Mouse (Mus musculus) embryonic fibroblast, embryonic 13.5 days (primary cell): Measurements from ENCODE around the gene Cryzl2. TPM values are rescaled to one million over a fixed set of nuclear protein-coding genes. Genes with fewer than 3 reads are reported as not detected.

Source experiments
- H3K27ac ChIP-seq: 2 replicates; pipeline ENCODE4 v1.5.1; 2012; ENCODE audit warnings: low read length, control low read depth, inconsistent platforms; ENCODE audit not compliant: insufficient read depth
- H3K4me1 ChIP-seq: 2 replicates; pipeline ENCODE4 v1.6.1; 2011; ENCODE audit warnings: low read length; ENCODE audit not compliant: control insufficient read depth, insufficient read depth
- H3K4me3 ChIP-seq: 2 replicates; pipeline ENCODE4 v1.5.1; 2011; ENCODE audit warnings: mild to moderate bottlenecking, control low read depth, low read length; ENCODE audit not compliant: insufficient read depth
- CTCF ChIP-seq: IDR thresholded peaks from 2 replicates; pipeline ENCODE4 v1.5.1; 2011; ENCODE audit warnings: mild to moderate bottlenecking, control low read depth, low read length, moderate library complexity, borderline replicate concordance; ENCODE audit not compliant: insufficient read depth
- POLR2A ChIP-seq: IDR thresholded peaks from 2 replicates; pipeline ENCODE4 v1.6.1; 2011; ENCODE audit warnings: low read depth, mild to moderate bottlenecking, control low read depth, low read length, moderate library complexity
- polyA plus RNA-seq: library from polyadenylated mRNA; stranded (reverse); fragments of >200 nt; gene quantifications from 2 replicates; pipeline ENCODE4 v1.2.4, GENCODE M21; 2011; ENCODE audit warnings: low read depth; ENCODE audit not compliant: missing spikeins, insufficient read length

Cryzl2 gene
- polyA plus RNA-seq, 1 experiment: 7.6 TPM

DNA sequence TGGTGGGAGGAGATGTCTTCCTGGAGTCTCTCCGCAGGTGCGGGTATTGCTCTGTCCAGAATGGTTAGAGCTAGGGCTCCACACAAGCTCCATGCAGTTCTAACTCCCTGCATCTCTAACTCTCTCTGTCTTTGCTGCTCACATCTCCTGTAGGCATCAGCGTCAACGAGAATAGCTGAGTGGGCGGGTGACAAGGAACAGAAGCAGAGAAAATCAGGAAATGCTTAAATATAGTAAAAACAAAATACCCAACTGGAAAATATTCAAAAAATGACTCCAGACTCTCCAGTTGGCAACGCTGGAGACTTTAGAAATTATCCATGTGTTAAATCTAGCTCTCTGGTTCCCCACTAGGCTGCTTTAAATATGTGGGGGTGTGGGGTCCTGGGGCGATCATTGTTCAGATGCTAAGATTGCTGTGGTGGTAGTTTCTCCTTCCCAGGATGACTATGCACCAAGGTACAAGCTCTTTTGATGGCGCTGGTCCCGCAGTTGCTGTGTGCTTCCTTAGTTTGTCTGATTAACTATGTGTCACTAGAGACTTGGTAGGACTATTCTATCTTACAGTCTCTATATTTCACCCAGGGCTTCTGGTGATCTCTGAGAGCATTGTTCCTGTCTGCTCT is 12.5 kb downstream of the Cryzl2 start:
- TF ChIP-seq POLR2A (no peak), CTCF (no peak)
- Histone ChIP-seq H3K4me1 (no peaks in the 10 kb centered on the region), H3K27ac (no peak overlapping the region), H3K4me3 (no peak overlapping the region)

DNA sequence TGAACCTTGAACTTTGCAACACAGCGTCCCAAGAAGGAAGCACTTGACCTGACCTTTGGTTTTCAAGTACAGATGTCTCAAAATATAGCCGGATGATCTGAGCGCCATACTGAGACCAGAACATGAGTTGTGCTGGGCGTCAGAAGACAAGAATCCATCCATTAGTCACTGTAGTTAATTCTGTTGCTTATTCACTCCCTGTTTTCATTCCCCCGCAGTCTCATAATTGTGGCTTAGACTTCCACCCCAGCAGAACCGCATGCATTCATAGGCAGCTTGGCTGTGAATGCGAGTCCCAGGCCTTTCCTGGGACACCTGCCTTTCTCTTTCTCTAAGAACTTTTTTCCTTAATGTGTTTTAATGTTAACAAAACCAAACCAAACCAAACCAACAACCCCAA is 14.3 kb downstream of the Cryzl2 start:
- Histone ChIP-seq H3K4me1 (no peaks in the 10 kb centered on the region; the same call in 1 of the 2 replicates), H3K4me3 (no peak overlapping the region), H3K27ac (no peak overlapping the region)
- TF ChIP-seq POLR2A (no peak), CTCF (no peak)

DNA sequence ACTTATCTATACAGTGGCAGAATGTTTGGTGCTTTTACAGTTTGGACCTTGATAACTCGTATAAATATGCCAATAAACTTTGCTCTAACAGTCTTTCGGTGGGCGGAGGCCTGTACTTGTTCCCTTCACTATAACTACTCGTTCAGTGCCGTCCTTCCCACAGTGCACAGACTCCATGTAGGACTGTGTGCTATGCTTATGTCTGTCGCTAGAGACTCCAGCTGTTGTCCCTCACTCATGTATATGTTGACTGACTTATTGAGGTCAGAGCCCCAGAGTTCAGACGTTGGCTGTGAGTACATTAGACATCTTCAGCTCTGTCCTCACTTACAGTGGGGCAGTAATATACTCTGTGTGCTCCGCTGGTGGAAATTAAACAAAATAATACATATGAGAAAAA is 16.5 kb downstream of the Cryzl2 start:
- TF ChIP-seq CTCF (no peak), POLR2A (no peak)
- Histone ChIP-seq H3K4me1 (no peaks in the 10 kb centered on the region; the same call in 1 of the 2 replicates), H3K4me3 (no peak overlapping the region), H3K27ac (no peak overlapping the region)

DNA sequence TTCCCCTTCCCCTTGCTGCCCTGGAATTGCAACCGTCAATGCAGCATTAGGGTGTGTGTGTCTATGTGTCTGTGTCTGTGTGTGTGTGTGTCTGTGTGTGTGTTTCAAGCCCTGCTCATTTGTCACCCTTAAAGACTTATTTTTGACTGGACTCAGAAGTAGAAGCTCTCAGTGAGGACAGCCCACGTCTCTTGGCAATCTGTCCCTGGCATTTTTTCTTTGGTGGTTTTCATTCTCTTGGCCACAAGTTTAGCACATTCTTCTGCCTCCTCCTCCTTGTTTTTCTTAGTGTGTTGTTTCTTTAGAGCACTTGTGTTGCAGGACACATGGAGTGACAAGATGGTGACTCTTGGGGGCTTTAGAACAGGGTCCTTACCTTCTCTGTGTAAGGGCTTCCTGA is 17.9 kb downstream of the Cryzl2 start:
- Histone ChIP-seq H3K4me1 (peaks cover 3% of the 10 kb centered on the region; the same call in 1 of the 2 replicates), H3K27ac (no peak overlapping the region), H3K4me3 (no peak overlapping the region)
- no peak for TF ChIP-seq CTCF
- no peak for TF ChIP-seq POLR2A

DNA sequence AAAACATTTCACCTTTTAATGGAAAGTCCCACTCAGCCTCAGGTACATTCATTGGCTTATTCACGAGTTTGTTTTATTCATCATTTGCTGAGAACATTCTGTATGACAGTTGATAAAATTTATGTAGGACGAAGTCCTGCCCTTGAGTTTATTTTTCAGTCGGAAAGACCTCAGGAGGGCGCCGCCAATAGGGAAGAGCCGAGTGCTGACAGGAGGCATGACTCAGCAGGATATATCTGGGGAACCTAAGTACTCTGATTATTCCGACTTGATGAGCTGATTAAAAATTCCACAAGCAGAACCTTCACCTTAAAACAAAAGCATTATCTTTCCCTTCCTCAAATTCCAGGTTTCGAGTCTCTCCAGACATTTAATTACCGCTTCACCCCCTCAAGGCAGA is 21.7 kb downstream of the Cryzl2 start:
- TF ChIP-seq CTCF (no peak), POLR2A (no peak)

DNA sequence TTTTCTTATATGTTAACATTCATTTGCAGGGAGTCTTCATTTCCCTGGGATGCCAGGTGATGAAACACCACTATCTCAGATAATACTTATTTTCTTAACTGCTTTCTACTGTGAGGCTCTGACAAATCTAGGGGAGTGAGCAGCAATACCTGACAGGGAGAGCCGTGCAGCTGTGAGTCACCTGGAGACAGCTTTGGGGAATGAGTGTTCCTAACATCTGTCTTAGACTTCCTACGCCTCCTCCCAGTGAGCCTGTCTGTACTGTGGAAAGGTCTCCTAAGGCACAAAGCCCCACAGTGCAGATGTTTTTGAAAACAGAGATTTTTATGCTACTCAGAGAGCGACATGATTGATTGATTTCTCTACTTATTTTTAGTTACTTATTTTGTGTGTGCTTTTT is 22.5 kb downstream of the Cryzl2 start:
- H3K4me1 ChIP-seq: peaks cover 6% of the 10 kb centered on the region
- no peak overlapping the region for H3K4me3 ChIP-seq
- TF ChIP-seq POLR2A (no peak), CTCF (no peak)
- H3K27ac ChIP-seq: no peak overlapping the region

More for the DNA sequence above, 21.7 kb downstream of the Cryzl2 start:
- Histone ChIP-seq H3K27ac (no peak overlapping the region), H3K4me1 (peaks cover 6% of the 10 kb centered on the region), H3K4me3 (no peak overlapping the region)

DNA sequence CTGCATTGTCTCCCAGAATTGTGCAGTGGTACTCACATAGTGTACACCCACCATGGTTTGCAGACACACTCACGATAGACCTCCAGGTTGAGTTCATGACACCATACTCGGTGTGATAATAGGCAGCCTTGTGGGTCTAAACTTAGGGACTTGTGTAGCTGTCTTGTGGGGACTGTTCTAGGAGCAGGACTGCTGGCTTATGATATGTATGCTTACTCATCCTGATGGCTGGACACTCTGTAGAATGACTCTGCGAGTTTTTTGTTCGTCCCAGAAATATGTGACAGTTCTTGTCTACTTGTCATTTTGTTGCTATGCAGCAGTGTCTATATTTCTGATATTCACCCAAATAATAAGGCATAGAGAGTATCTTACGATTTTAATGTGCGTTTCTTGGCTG is 23.3 kb downstream of the Cryzl2 start:
- no peak overlapping the region for H3K4me3 ChIP-seq
- TF ChIP-seq POLR2A: no peak
- no peak for TF ChIP-seq CTCF
- H3K4me1 ChIP-seq: peaks cover 6% of the 10 kb centered on the region
- H3K27ac ChIP-seq: no peak overlapping the region

DNA sequence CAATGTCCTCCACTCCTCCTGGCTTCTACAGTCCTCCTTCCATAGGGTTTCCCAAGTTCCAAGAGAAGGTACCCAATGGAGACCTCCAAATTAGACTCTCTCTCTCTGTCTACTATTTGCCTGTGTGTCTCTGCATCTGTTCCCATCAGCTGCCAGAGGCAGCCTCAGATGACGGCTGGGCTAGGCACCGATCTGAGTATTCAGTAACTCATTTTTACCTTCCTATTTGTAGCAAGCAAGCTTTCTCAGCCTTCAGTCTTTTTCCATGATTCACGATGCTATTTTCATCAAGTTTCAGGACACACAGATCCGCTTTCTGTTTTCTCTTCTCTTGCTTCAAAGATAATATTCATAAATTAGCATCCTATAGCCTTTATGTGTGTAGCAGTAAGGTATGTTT is 25.8 kb downstream of the Cryzl2 start:
- no peak overlapping the region for H3K27ac ChIP-seq
- peaks cover 6% of the 10 kb centered on the region for H3K4me1 ChIP-seq
- H3K4me3 ChIP-seq: no peak overlapping the region
- TF ChIP-seq CTCF (no peak), POLR2A (no peak)

DNA sequence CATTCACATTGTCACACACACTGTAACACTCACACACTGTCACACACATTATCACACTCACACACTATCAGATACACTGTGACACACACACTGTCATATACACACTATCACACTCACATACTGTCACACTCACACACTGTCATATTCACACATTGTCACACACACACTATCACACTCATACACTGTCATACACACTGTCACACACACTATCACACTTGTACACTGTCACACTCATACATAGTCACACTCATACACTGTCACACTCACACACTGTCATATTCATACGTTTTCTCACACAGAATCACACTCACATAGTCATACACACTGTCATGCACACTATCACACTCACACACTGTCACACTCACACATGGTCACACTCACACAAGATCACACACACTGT is 42.3 kb downstream of the Cryzl2 start:
- Histone ChIP-seq H3K27ac (no peak overlapping the region), H3K4me1 (no peaks in the 10 kb centered on the region), H3K4me3 (no peak overlapping the region)
- no peak for TF ChIP-seq CTCF

DNA sequence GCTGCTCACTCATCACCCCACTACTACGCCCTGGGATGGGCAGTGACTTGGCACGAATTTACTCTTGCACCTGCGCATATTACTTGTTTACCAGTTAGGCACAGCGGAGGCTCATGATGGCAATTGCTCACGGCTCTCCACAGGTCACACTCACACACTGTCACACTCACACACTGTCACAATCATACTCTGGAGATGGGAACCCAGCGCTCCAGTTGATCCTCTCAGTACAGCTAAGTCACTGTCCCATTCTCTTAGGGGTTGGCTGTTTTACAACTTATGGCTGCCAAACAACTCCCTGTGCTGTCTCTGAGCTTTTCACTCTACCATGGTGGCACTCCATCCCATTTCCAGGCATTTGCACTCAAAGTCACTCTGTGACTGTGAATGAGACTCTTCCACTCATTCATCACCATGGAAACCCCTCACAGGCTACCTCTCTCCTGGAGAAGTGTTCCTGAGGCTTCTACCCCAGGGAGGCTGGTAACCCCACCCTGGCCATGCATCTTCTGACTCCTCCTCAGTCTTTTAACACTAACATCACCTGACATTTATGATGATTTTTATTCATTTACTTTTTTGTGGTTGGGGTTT is 43.1 kb downstream of the Cryzl2 start:
- Histone ChIP-seq H3K4me3 (no peak overlapping the region), H3K27ac (no peak overlapping the region), H3K4me1 (no peaks in the 10 kb centered on the region)
- TF ChIP-seq POLR2A: no peak
- no peak for TF ChIP-seq CTCF
